Mouse (Mus musculus): ENCODE measurements around the gene Frmd4a. TPM values are rescaled to one million over a fixed set of nuclear protein-coding genes. Genes with fewer than 3 reads are reported as not detected.

The Frmd4a gene
- total RNA-seq, 2 experiments from 2014 or later, result 18.1 to 29.3 TPM

GRCm38 (mm10) chr2:4473866-4474538 is 456.5 kb downstream of the Frmd4a start:
- ATAC-seq (replicated peaks; ENCODE audit: poor library complexity), result no peak

GRCm38 (mm10) chr2:4474539-4474937 is 457.0 kb downstream of the Frmd4a start:
- ATAC-seq (replicated peaks; ENCODE audit: poor library complexity), result no peak

GRCm38 (mm10) chr2:4475991-4476390 is 458.5 kb downstream of the Frmd4a start:
- no peak for ATAC-seq (replicated peaks; ENCODE audit: poor library complexity)

GRCm38 (mm10) chr2:4476608-4477007 is 459.1 kb downstream of the Frmd4a start:
- no peak for ATAC-seq (replicated peaks; ENCODE audit: poor library complexity)

- no peak for ATAC-seq (replicated peaks; ENCODE audit: poor library complexity)
These were observed 459.8 kb downstream of the Frmd4a start for GRCm38 (mm10) chr2:4477311-4477710.

GRCm38 (mm10) chr2:4480180-4480579 is 462.7 kb downstream of the Frmd4a start:
- ATAC-seq (replicated peaks; ENCODE audit: poor library complexity), result no peak

- no peak for ATAC-seq (replicated peaks; ENCODE audit: poor library complexity)
These were observed 463.6 kb downstream of the Frmd4a start for GRCm38 (mm10) chr2:4481154-4481553.

GRCm38 (mm10) chr2:4486185-4486584 is 468.7 kb downstream of the Frmd4a start:
- no peak for ATAC-seq (replicated peaks; ENCODE audit: poor library complexity)

GRCm38 (mm10) chr2:4487280-4487679 is 469.8 kb downstream of the Frmd4a start:
- 0 out of 2 replicates have a peak, but pooled peaks have one; percentile 8 for ATAC-seq (replicated peaks; ENCODE audit: poor library complexity)

- no peak for ATAC-seq (replicated peaks; ENCODE audit: poor library complexity)
These were observed 473.3 kb downstream of the Frmd4a start for GRCm38 (mm10) chr2:4490845-4491244.

GRCm38 (mm10) chr2:4492485-4493481 is 475.3 kb downstream of the Frmd4a start:
- ATAC-seq (replicated peaks; ENCODE audit: poor library complexity), result peak; percentile 81

- ATAC-seq (replicated peaks; ENCODE audit: poor library complexity), result peak; percentile 33; the same call in 1 of the 2 replicates
These were observed 477.0 kb downstream of the Frmd4a start for GRCm38 (mm10) chr2:4494478-4494877.

- peak; percentile 92 for ATAC-seq (replicated peaks; ENCODE audit: poor library complexity)
These were observed 481.7 kb downstream of the Frmd4a start for GRCm38 (mm10) chr2:4499257-4499656.

- ATAC-seq (replicated peaks; ENCODE audit: poor library complexity), result no peak
These were observed 482.4 kb downstream of the Frmd4a start for GRCm38 (mm10) chr2:4499916-4500315.

GRCm38 (mm10) chr2:4501257-4502027 is 483.9 kb downstream of the Frmd4a start:
- ATAC-seq (replicated peaks; ENCODE audit: poor library complexity), result peak; percentile 67

GRCm38 (mm10) chr2:4504413-4504812 is 486.9 kb downstream of the Frmd4a start:
- no peak for ATAC-seq (replicated peaks; ENCODE audit: poor library complexity)

- ATAC-seq (replicated peaks; ENCODE audit: poor library complexity), result no peak
These were observed 488.2 kb downstream of the Frmd4a start for GRCm38 (mm10) chr2:4505695-4506094.

GRCm38 (mm10) chr2:4506659-4507058 is 489.1 kb downstream of the Frmd4a start:
- ATAC-seq (replicated peaks; ENCODE audit: poor library complexity), result no peak

GRCm38 (mm10) chr2:4507887-4508615 is 490.5 kb downstream of the Frmd4a start:
- ATAC-seq (replicated peaks; ENCODE audit: poor library complexity), result peak; percentile 47

GRCm38 (mm10) chr2:4508959-4509615 is 491.6 kb downstream of the Frmd4a start:
- no peak for ATAC-seq (replicated peaks; ENCODE audit: poor library complexity)

Measured in megakaryocyte progenitor cell, adult 5-6 weeks (primary cell).